Mouse (Mus musculus): Measurements from ENCODE around the gene Hist1h3b.

DNA sequence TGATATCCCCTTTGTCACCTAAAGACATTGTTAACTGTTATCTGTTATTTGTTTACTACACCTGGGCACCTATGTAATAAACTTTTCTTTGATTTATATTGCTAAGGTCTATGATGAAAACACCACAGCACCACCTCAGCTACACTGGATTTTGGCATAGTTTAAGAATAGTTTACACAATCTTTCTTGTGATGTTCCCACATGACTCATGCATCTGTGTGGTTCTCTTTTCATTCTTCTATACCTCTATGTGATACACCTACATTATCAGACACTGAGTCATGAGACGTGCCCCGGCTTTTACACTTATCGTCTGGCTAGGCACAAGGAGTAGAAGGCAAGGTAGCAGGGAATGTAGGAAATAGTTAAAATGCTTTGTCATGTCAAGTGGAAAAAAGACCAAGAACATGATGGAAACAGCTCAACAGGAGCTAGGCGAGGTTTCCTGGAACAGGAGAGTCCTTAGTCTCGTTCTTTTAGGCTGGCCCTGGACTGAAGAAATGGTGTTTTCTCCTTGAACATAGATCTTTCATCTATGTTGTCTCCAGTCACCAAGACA is 2.4 kb upstream of the Hist1h3b start:
- TF ChIP-seq CTCF (IDR thresholded peaks at IDR 0.05; ENCODE audit: borderline replicate concordance, insufficient read depth, low read length) (no peak), POLR2A (IDR thresholded peaks at IDR 0.05; ENCODE audit: low read depth, low read length) (no peak)

All from embryonic fibroblast, embryonic 13.5 days (primary cell).